In genomic region chr8:120940287-120940686, GRCm38 (mm10) we compare ENCODE assay signal across 14 mouse cellular contexts.
DNase-seq lines count a peak whose midpoint lies in the region; ATAC-seq and TF ChIP-seq lines count a peak whose summit lies in the region.
"Had no signal": no experiment of that assay in that cellular context is flagged by ENCODE, and none has a peak within 500 bp of the region (broad histone marks: within the 10 kb centered on the region; RNA-seq: fewer than 3 reads in every experiment).

No protein-coding gene starts in this region.

- TF ChIP-seq POLR2A in thymus, adult 2 months (IDR thresholded peaks at IDR 0.05; ENCODE audit: control insufficient read depth, extremely low read depth, insufficient read depth, low read length, poor library complexity): no peak

- 31% methylated on average over 12 of the region's 12 CpGs for WGBS in midbrain, embryonic 11.5 days
- 29% methylated on average over 12 of the region's 12 CpGs for WGBS in midbrain, embryonic 14.5 days
- WGBS in kidney, embryonic 16.5 days: 18% methylated on average over 12 of the region's 12 CpGs
- WGBS in stomach, embryonic 16.5 days: 41% methylated on average over 12 of the region's 12 CpGs
- WGBS in thymus, adult 2 months: 59% methylated on average over 12 of the region's 12 CpGs

- no peak for TF ChIP-seq CTCF in thymus, adult 2 months (IDR thresholded peaks at IDR 0.05; ENCODE audit: borderline replicate concordance, control insufficient read depth, extremely low read depth, insufficient read depth, low read length, poor library complexity)

- H3K36me3 ChIP-seq in midbrain, embryonic 11.5 days (ENCODE audit: control insufficient read depth, insufficient read depth, low read length): no peaks in the 10 kb centered on the region
- no peaks in the 10 kb centered on the region for H3K36me3 ChIP-seq in midbrain, embryonic 14.5 days (ENCODE audit: control insufficient read depth, insufficient read depth, low read length)
- H3K36me3 ChIP-seq in kidney, embryonic 16.5 days (ENCODE audit: insufficient read depth, low read length): no peaks in the 10 kb centered on the region
- no peaks in the 10 kb centered on the region for H3K36me3 ChIP-seq in stomach, embryonic 16.5 days (ENCODE audit: control insufficient read depth, insufficient read depth, low read length)
- no peaks in the 10 kb centered on the region for H3K36me3 ChIP-seq in thymus, adult 2 months (ENCODE audit: control insufficient read depth, insufficient read depth, low read length)
- H3K36me3 ChIP-seq: heart, embryonic 12.5 days; hindbrain, embryonic 13.5 days had no signal

- ATAC-seq in midbrain, embryonic 11.5 days (ENCODE audit: low FRiP score): no peak
- no peak for ATAC-seq in midbrain, embryonic 14.5 days (ENCODE audit: low FRiP score, low TSS enrichment)
- peak; percentile 53; the same call in 1 of the 2 replicates for ATAC-seq in kidney, embryonic 16.5 days (ENCODE audit: low FRiP score, low TSS enrichment)
- no peak for ATAC-seq in stomach, embryonic 16.5 days (ENCODE audit: insufficient read depth, low FRiP score)
- ATAC-seq: CD4-positive, CD25-positive, alpha-beta regulatory T cell, adult 4 months; liver, postnatal 0 days had no signal

- no peak overlapping the region for H3K27ac ChIP-seq in midbrain, embryonic 11.5 days (ENCODE audit: low read depth, low read length)
- no peak overlapping the region for H3K27ac ChIP-seq in midbrain, embryonic 14.5 days (replicated peaks; ENCODE audit: low read depth, low read length)
- H3K27ac ChIP-seq in kidney, embryonic 16.5 days (ENCODE audit: low read length): no peak overlapping the region
- H3K27ac ChIP-seq in stomach, embryonic 16.5 days (ENCODE audit: low read length): no peak overlapping the region
- H3K27ac ChIP-seq in thymus, adult 2 months (ENCODE audit: control insufficient read depth, insufficient read depth, low read length): no peak overlapping the region
- H3K27ac ChIP-seq: hindbrain, embryonic 13.5 days; layer of hippocampus, adult 2 months had no signal

- no peak overlapping the region for H3K4me3 ChIP-seq in midbrain, embryonic 11.5 days (ENCODE audit: low read depth, low read length)
- no peak overlapping the region for H3K4me3 ChIP-seq in midbrain, embryonic 14.5 days (replicated peaks; ENCODE audit: low read depth, low read length)
- no peak overlapping the region for H3K4me3 ChIP-seq in kidney, embryonic 16.5 days (ENCODE audit: low read length)
- H3K4me3 ChIP-seq in stomach, embryonic 16.5 days (replicated peaks; ENCODE audit: low read length): no peak overlapping the region
- H3K4me3 ChIP-seq in thymus, adult 2 months (ENCODE audit: control insufficient read depth, insufficient read depth, low read length): no peak overlapping the region
- H3K4me3 ChIP-seq: heart, embryonic 12.5 days; hindbrain, embryonic 13.5 days; layer of hippocampus, adult 2 months had no signal

- H3K4me2 ChIP-seq in midbrain, embryonic 11.5 days: no peak overlapping the region
- H3K4me2 ChIP-seq in midbrain, embryonic 14.5 days (ENCODE audit: low read length): no peak overlapping the region
- no peak overlapping the region for H3K4me2 ChIP-seq in kidney, embryonic 16.5 days (replicated peaks; ENCODE audit: low read depth, low read length)
- H3K4me2 ChIP-seq in stomach, embryonic 16.5 days (ENCODE audit: low read depth, low read length): no peak overlapping the region
- H3K4me2 ChIP-seq: heart, embryonic 12.5 days; hindbrain, embryonic 13.5 days had no signal

- peaks cover 9% of the 10 kb centered on the region for H3K4me1 ChIP-seq in midbrain, embryonic 11.5 days (ENCODE audit: control insufficient read depth, insufficient read depth, low read length)
- H3K4me1 ChIP-seq in midbrain, embryonic 14.5 days (ENCODE audit: control insufficient read depth, insufficient read depth, low read length): no peaks in the 10 kb centered on the region
- peaks cover 14% of the 10 kb centered on the region for H3K4me1 ChIP-seq in kidney, embryonic 16.5 days (ENCODE audit: insufficient read depth, low read length)
- H3K4me1 ChIP-seq in stomach, embryonic 16.5 days (ENCODE audit: control insufficient read depth, insufficient read depth, low read length): peaks cover 17% of the 10 kb centered on the region
- H3K4me1 ChIP-seq in thymus, adult 2 months (replicated peaks; ENCODE audit: control insufficient read depth, insufficient read depth, low read length): peaks cover 5% of the 10 kb centered on the region

- H3K9me3 ChIP-seq in midbrain, embryonic 11.5 days (ENCODE audit: control insufficient read depth, low read length): no peaks in the 10 kb centered on the region
- no peaks in the 10 kb centered on the region for H3K9me3 ChIP-seq in midbrain, embryonic 14.5 days (ENCODE audit: control insufficient read depth, low read length)
- no peaks in the 10 kb centered on the region for H3K9me3 ChIP-seq in kidney, embryonic 16.5 days (ENCODE audit: low read length)
- H3K9me3 ChIP-seq in stomach, embryonic 16.5 days (replicated peaks; ENCODE audit: control insufficient read depth, low read length): no peaks in the 10 kb centered on the region
- H3K9me3 ChIP-seq: heart, embryonic 12.5 days; hindbrain, embryonic 13.5 days had no signal

- H3K9ac ChIP-seq in midbrain, embryonic 11.5 days (ENCODE audit: low read length): peak overlapping the region; percentile 24; the same call in 1 of the 2 replicates
- H3K9ac ChIP-seq in midbrain, embryonic 14.5 days (replicated peaks; ENCODE audit: low read length): no peak overlapping the region
- no peak overlapping the region; the same call in 1 of the 2 replicates for H3K9ac ChIP-seq in kidney, embryonic 16.5 days (replicated peaks; ENCODE audit: low read length)
- peak overlapping the region; percentile 25; the same call in 1 of the 2 replicates for H3K9ac ChIP-seq in stomach, embryonic 16.5 days (ENCODE audit: low read length)
- H3K9ac ChIP-seq: heart, embryonic 12.5 days; hindbrain, embryonic 13.5 days; liver, postnatal 0 days had no signal

- peaks cover 5% of the 10 kb centered on the region for H3K27me3 ChIP-seq in midbrain, embryonic 11.5 days (ENCODE audit: control insufficient read depth, insufficient read depth, low read length)
- H3K27me3 ChIP-seq in midbrain, embryonic 14.5 days (ENCODE audit: control insufficient read depth, insufficient read depth, low read length): no peaks in the 10 kb centered on the region
- H3K27me3 ChIP-seq in kidney, embryonic 16.5 days (ENCODE audit: insufficient read depth, low read length): peaks cover 54% of the 10 kb centered on the region
- H3K27me3 ChIP-seq in stomach, embryonic 16.5 days (ENCODE audit: control insufficient read depth, insufficient read depth, low read length): no peaks in the 10 kb centered on the region
- H3K27me3 ChIP-seq in thymus, adult 2 months (ENCODE audit: control insufficient read depth, insufficient read depth, low read length): no peaks in the 10 kb centered on the region; the same call in 1 of the 2 replicates

- no peak for DNase-seq in midbrain, embryonic 11.5 days (ENCODE audit: low spot score, missing footprints)
- no peak for DNase-seq in midbrain, embryonic 14.5 days
- peak; percentile 91 for DNase-seq in embryo, embryonic 10 days (ENCODE audit: low spot score)
- DNase-seq in thymus, adult 2 months: no peak
- DNase-seq in thymus, postnatal 25 days: no peak
- DNase-seq in lung, postnatal 10 days: no peak
- DNase-seq: cerebellum, adult 9-11 months; liver, postnatal 0 days had no signal

Comparison
In these comparisons a context has a peak if more than half of its experiments do, and no peak if none do; other contexts are left out.
1. H3K9ac ChIP-seq: peak in midbrain, embryonic 11.5 days (single experiment) and stomach, embryonic 16.5 days (single experiment); none in midbrain, embryonic 14.5 days (single experiment) and kidney, embryonic 16.5 days (single experiment).